Mouse (Mus musculus) midbrain, postnatal 0 days (tissue): ENCODE measurements at regions not wholly inside any gene's neighbourhood (a gene's known extent, or its start where the extent isn't known, plus 50 kb on each side); places are given as distances from the start of the nearest gene placed in this dataset.

Experiments
- ATAC-seq: fragments of 200-750 bp; cut with Nextera tagmentation; 2 replicates; pipeline ENCODE4 v1.8.0; 2017; ENCODE audit warnings: moderate number of reproducible peaks, mild to moderate bottlenecking, moderate TSS enrichment, moderate library complexity; ENCODE audit not compliant: low FRiP score
- DNase-seq: peaks from one replicate; pipeline ENCODE4 v3.0.0-alpha.2; 2015; ENCODE audit warnings: low spot score
- H3K27ac ChIP-seq: fragments of 300-500 bp; sonication (generic); 2 replicates; pipeline ENCODE4 v1.5.1; 2014; ENCODE audit warnings: low read depth, mild to moderate bottlenecking, low read length, mixed read lengths
- H3K27me3 ChIP-seq: fragments of 300-500 bp; sonication (generic); 2 replicates; pipeline ENCODE4 v1.6.1; 2014; ENCODE audit warnings: low read length, control low read depth, mixed read lengths; ENCODE audit not compliant: insufficient read depth
- H3K36me3 ChIP-seq: fragments of 300-500 bp; sonication (generic); 2 replicates; pipeline ENCODE4 v1.6.1; 2014; ENCODE audit warnings: low read length, control low read depth, mixed read lengths; ENCODE audit not compliant: insufficient read depth
- H3K4me1 ChIP-seq: fragments of 300-500 bp; sonication (generic); 2 replicates; pipeline ENCODE4 v1.6.1; 2014; ENCODE audit warnings: mild to moderate bottlenecking, control low read depth, antibody characterized with exemption, low read length, mixed read lengths; ENCODE audit not compliant: insufficient read depth
- H3K4me2 ChIP-seq: fragments of 300-500 bp; sonication (generic); 2 replicates; pipeline ENCODE4 v1.6.1; 2014; ENCODE audit warnings: low read depth, mild to moderate bottlenecking, low read length, mixed read lengths; ENCODE audit not compliant: poor library complexity, severe bottlenecking
- H3K4me3 ChIP-seq: fragments of 300-500 bp; sonication (generic); 2 replicates; pipeline ENCODE4 v1.5.1; 2014; ENCODE audit warnings: low read depth, mild to moderate bottlenecking, low read length, moderate library complexity
- H3K9ac ChIP-seq: fragments of 300-500 bp; sonication (generic); replicated peaks from 2 replicates; pipeline ENCODE4 v1.6.1; 2014; ENCODE audit warnings: mild to moderate bottlenecking, low read length, moderate library complexity, mixed read lengths; ENCODE audit not compliant: poor library complexity, severe bottlenecking
- H3K9me3 ChIP-seq: fragments of 300-500 bp; sonication (generic); 2 replicates; pipeline ENCODE4 v1.6.1; 2016; ENCODE audit warnings: low read length, control low read depth
- CTCF ChIP-seq: IDR thresholded peaks from 2 replicates; pipeline ENCODE4 v1.5.1; 2016; ENCODE audit warnings: antibody characterized with exemption, mild to moderate bottlenecking
- WGBS: fragments of 180-500 bp; shearing (Covaris S2); extraction: QIAGEN DNeasy Blood & Tissue Kit; methylation state at CpG from one replicate; pipeline ENCODE4 v1.1.7; 2014; 5-methylcytosine and 5-hydroxymethylcytosine counted together

- ATAC-seq (no peak), DNase-seq (no peak)
- no peak for TF ChIP-seq CTCF
- Histone ChIP-seq H3K4me2 (no peak overlapping the region), H3K36me3 (no peaks in the 10 kb centered on the region), H3K27ac (no peak overlapping the region), H3K9me3 (no peaks in the 10 kb centered on the region), H3K9ac (no peak overlapping the region), H3K4me1 (no peaks in the 10 kb centered on the region), H3K4me3 (no peak overlapping the region), H3K27me3 (no peaks in the 10 kb centered on the region)
- 80% methylated on average over 5 of the region's 5 CpGs for WGBS
These were observed 134.9 kb downstream of the Trib2 start for GRCm38 (mm10) chr12:15681678-15682355.

GRCm38 (mm10) chr12:15676127-15676526, 140.6 kb downstream of the Trib2 start:
- H3K9ac ChIP-seq: no peak overlapping the region
- no peaks in the 10 kb centered on the region for H3K27me3 ChIP-seq
- TF ChIP-seq CTCF: no peak
- 67% methylated on average over 3 of the region's 3 CpGs for WGBS
- H3K36me3 ChIP-seq: no peaks in the 10 kb centered on the region
- ATAC-seq (no peak), DNase-seq (no peak)
- H3K4me3 ChIP-seq: no peak overlapping the region
- H3K4me1 ChIP-seq: no peaks in the 10 kb centered on the region
- no peaks in the 10 kb centered on the region for H3K9me3 ChIP-seq
- H3K27ac ChIP-seq: no peak overlapping the region
- H3K4me2 ChIP-seq: no peak overlapping the region

GRCm38 (mm10) chr12:15659755-15660154, 157.0 kb downstream of the Trib2 start:
- H3K4me2 ChIP-seq: no peak overlapping the region
- H3K4me1 ChIP-seq: no peaks in the 10 kb centered on the region
- TF ChIP-seq CTCF: no peak
- no peaks in the 10 kb centered on the region for H3K9me3 ChIP-seq
- H3K27ac ChIP-seq: no peak overlapping the region
- WGBS: 65% methylated on average over 2 of the region's 2 CpGs
- no peaks in the 10 kb centered on the region for H3K36me3 ChIP-seq
- H3K4me3 ChIP-seq: no peak overlapping the region
- H3K9ac ChIP-seq: no peak overlapping the region
- no peak for ATAC-seq
- no peaks in the 10 kb centered on the region for H3K27me3 ChIP-seq
- no peak for DNase-seq

GRCm38 (mm10) chr12:15659332-15659731, 157.4 kb downstream of the Trib2 start:
- Histone ChIP-seq H3K36me3 (no peaks in the 10 kb centered on the region), H3K27ac (no peak overlapping the region), H3K4me2 (no peak overlapping the region), H3K4me3 (no peak overlapping the region), H3K9ac (no peak overlapping the region), H3K27me3 (no peaks in the 10 kb centered on the region), H3K4me1 (no peaks in the 10 kb centered on the region), H3K9me3 (no peaks in the 10 kb centered on the region)
- no peak for DNase-seq
- no peak for ATAC-seq
- no peak for TF ChIP-seq CTCF
- WGBS: 60% methylated on average over 2 of the region's 2 CpGs

- Histone ChIP-seq H3K4me1 (no peaks in the 10 kb centered on the region), H3K4me3 (no peak overlapping the region), H3K9me3 (no peaks in the 10 kb centered on the region), H3K36me3 (no peaks in the 10 kb centered on the region), H3K27ac (no peak overlapping the region), H3K27me3 (no peaks in the 10 kb centered on the region), H3K4me2 (no peak overlapping the region), H3K9ac (no peak overlapping the region)
- WGBS: 89% methylated on average over 3 of the region's 3 CpGs
- DNase-seq (no peak), ATAC-seq (no peak)
- no peak for TF ChIP-seq CTCF
These were observed 158.9 kb downstream of the Trib2 start for GRCm38 (mm10) chr12:15657748-15658251.

- 98% methylated on average over 4 of the region's 4 CpGs for WGBS
These were observed 162.1 kb downstream of the Trib2 start for GRCm38 (mm10) chr12:15654585-15654984.

More at GRCm38 (mm10) chr12:15654585-15654984, 162.1 kb downstream of the Trib2 start:
- H3K9ac ChIP-seq: no peak overlapping the region
- H3K27ac ChIP-seq: no peak overlapping the region
- no peak overlapping the region for H3K4me2 ChIP-seq
- DNase-seq (no peak), ATAC-seq (no peak)
- no peaks in the 10 kb centered on the region for H3K27me3 ChIP-seq
- H3K4me1 ChIP-seq: no peaks in the 10 kb centered on the region
- no peaks in the 10 kb centered on the region for H3K9me3 ChIP-seq
- H3K36me3 ChIP-seq: no peaks in the 10 kb centered on the region
- H3K4me3 ChIP-seq: no peak overlapping the region
- TF ChIP-seq CTCF: no peak
